Mouse (Mus musculus) right cerebral cortex, adult 2 months (tissue): ENCODE measurements around the gene Spen.

Experiments used
- DNase-seq, 2 experiments: peaks; one replicate each; pipeline ENCODE4 v3.0.0; 2021 to 2022; ENCODE audit warnings: low spot score in 2 of 2

Spen gene

GRCm38 (mm10) chr4:141421423-141421822 is 117.0 kb downstream of the Spen start:
- DNase-seq = no peak

- no peak for DNase-seq
Measured at GRCm38 (mm10) chr4:141420886-141421285, 117.5 kb downstream of the Spen start.

- DNase-seq = peak in 1 of 2 experiments; percentile 5
Measured at GRCm38 (mm10) chr4:141420192-141420829, 118.1 kb downstream of the Spen start, which contains the start of gene Hspb7. Gene Hspb7, plus strand, starts transcription at chr4:141420779.

- peak; percentile 29 to 44 for DNase-seq
Measured at GRCm38 (mm10) chr4:141419398-141420191, 118.8 kb downstream of the Spen start.
